24 mouse cellular contexts compared by ENCODE assay signal in genomic region chr9:90201096-90201495, GRCm38 (mm10). TPM values are rescaled to one million over a fixed set of nuclear protein-coding genes. Genes with fewer than 3 reads are reported as not detected.
A peak's percentile ranks its signal among the peaks of the same experiment; 100 is the strongest.
DNase-seq lines count a peak whose midpoint lies in the region; ATAC-seq and TF ChIP-seq lines count a peak whose summit lies in the region.
"Had no signal": no experiment of that assay in that cellular context is flagged by ENCODE, and none has a peak within 500 bp of the region (broad histone marks: within the 10 kb centered on the region; RNA-seq: fewer than 3 reads in every experiment).

No protein-coding gene starts in this region.

- H3K9me3 ChIP-seq in embryonic facial prominence, embryonic 12.5 days, result no peaks in the 10 kb centered on the region
- H3K9me3 ChIP-seq in embryonic facial prominence, embryonic 10.5 days, result no peaks in the 10 kb centered on the region
- no peaks in the 10 kb centered on the region for H3K9me3 ChIP-seq in lung, postnatal 0 days (ENCODE audit: low read length)
- H3K9me3 ChIP-seq in embryonic facial prominence, embryonic 14.5 days (ENCODE audit: control insufficient read depth, low read length), result no peaks in the 10 kb centered on the region
- H3K9me3 ChIP-seq: hindbrain, embryonic 13.5 days; limb, embryonic 13.5 days; liver, embryonic 12.5 days; midbrain, embryonic 15.5 days had no signal

- ATAC-seq in embryonic facial prominence, embryonic 12.5 days (ENCODE audit: insufficient number of reproducible peaks, insufficient read depth, low FRiP score, low TSS enrichment), result peak; percentile 48; the same call in 1 of the 2 replicates
- ATAC-seq in lung, postnatal 0 days, result 0 out of 2 replicates have a peak, but pooled peaks have one; percentile 1
- peak; percentile 3; the same call in 1 of the 2 replicates for ATAC-seq in embryonic facial prominence, embryonic 14.5 days (ENCODE audit: low read depth)
- ATAC-seq: forebrain, embryonic 14.5 days; inflammation-experienced regulatory T-cells, adult 6 months; liver, embryonic 12.5 days; midbrain, embryonic 15.5 days had no signal

- DNase-seq in embryonic facial prominence, embryonic 10.5 days (ENCODE audit: low spot score), result no peak
- no peak for DNase-seq in lung, postnatal 0 days (ENCODE audit: low spot score)
- DNase-seq in lung, postnatal 14 days, result no peak
- DNase-seq in NIH3T3 (ENCODE audit: low read depth), result peak; percentile 65
- DNase-seq in embryonic facial prominence, embryonic 14.5 days (ENCODE audit: low spot score), result no peak
- DNase-seq in embryo, embryonic 10 days (ENCODE audit: low spot score), result no peak
- no peak for DNase-seq in frontal cortex, adult 2 months (ENCODE audit: extremely low spot score in 1 of 2, low spot score in 1 of 2)
- DNase-seq: cerebellum, adult 11 months; cerebellum, adult 9-11 months; gastrocnemius, postnatal 25 days; heart, postnatal 36 days; kidney, adult 18-20 months; kidney, postnatal 36 days; lung, adult 18-20 months; right cerebral cortex, postnatal 14 days; thymus, adult 2 months had no signal

- no peak overlapping the region for H3K27ac ChIP-seq in embryonic facial prominence, embryonic 12.5 days
- no peak overlapping the region for H3K27ac ChIP-seq in embryonic facial prominence, embryonic 10.5 days (replicated peaks)
- no peak overlapping the region for H3K27ac ChIP-seq in lung, postnatal 0 days (ENCODE audit: low read length)
- H3K27ac ChIP-seq in embryonic facial prominence, embryonic 14.5 days (replicated peaks; ENCODE audit: low read depth, low read length), result no peak overlapping the region
- H3K27ac ChIP-seq: hindbrain, embryonic 13.5 days; limb, embryonic 13.5 days; liver, embryonic 12.5 days; midbrain, embryonic 15.5 days; stomach, postnatal 0 days had no signal

- TF ChIP-seq EP300 in lung, postnatal 0 days (IDR thresholded peaks at IDR 0.05), result no peak

- no peaks in the 10 kb centered on the region for H3K27me3 ChIP-seq in embryonic facial prominence, embryonic 12.5 days
- H3K27me3 ChIP-seq in embryonic facial prominence, embryonic 10.5 days (replicated peaks; ENCODE audit: low read depth, poor library complexity, severe bottlenecking), result no peaks in the 10 kb centered on the region
- no peaks in the 10 kb centered on the region for H3K27me3 ChIP-seq in lung, postnatal 0 days (replicated peaks; ENCODE audit: insufficient read depth, low read length)
- H3K27me3 ChIP-seq in embryonic facial prominence, embryonic 14.5 days (replicated peaks; ENCODE audit: control insufficient read depth, insufficient read depth, low read length), result no peaks in the 10 kb centered on the region
- H3K27me3 ChIP-seq: hindbrain, embryonic 13.5 days; limb, embryonic 13.5 days; liver, embryonic 12.5 days; midbrain, embryonic 15.5 days had no signal

- WGBS in embryonic facial prominence, embryonic 12.5 days, result 84% methylated on average over 7 of the region's 7 CpGs
- WGBS in embryonic facial prominence, embryonic 10.5 days, result 93% methylated on average over 7 of the region's 7 CpGs
- WGBS in lung, postnatal 0 days, result 89% methylated on average over 7 of the region's 7 CpGs
- whole genome bisulfite sequencing in embryonic facial prominence, embryonic 14.5 days, result 82% methylated on average over 7 of the region's 7 CpGs

- no peak overlapping the region for H3K9ac ChIP-seq in embryonic facial prominence, embryonic 12.5 days
- H3K9ac ChIP-seq in lung, postnatal 0 days (replicated peaks; ENCODE audit: low read depth), result no peak overlapping the region
- H3K9ac ChIP-seq in embryonic facial prominence, embryonic 14.5 days (ENCODE audit: low read depth, low read length), result no peak overlapping the region
- H3K9ac ChIP-seq: hindbrain, embryonic 13.5 days; limb, embryonic 13.5 days; liver, embryonic 12.5 days; midbrain, embryonic 15.5 days had no signal

- no peak overlapping the region for H3K4me2 ChIP-seq in embryonic facial prominence, embryonic 12.5 days (replicated peaks)
- no peak overlapping the region for H3K4me2 ChIP-seq in lung, postnatal 0 days (replicated peaks; ENCODE audit: low read depth, low read length)
- H3K4me2 ChIP-seq in embryonic facial prominence, embryonic 14.5 days (ENCODE audit: low read depth, low read length), result no peak overlapping the region
- H3K4me2 ChIP-seq: hindbrain, embryonic 13.5 days; limb, embryonic 13.5 days; liver, embryonic 12.5 days; midbrain, embryonic 15.5 days had no signal

- 0 out of 2 replicates have a peak, but pooled peaks cover 4% of the 10 kb centered on the region for H3K4me1 ChIP-seq in embryonic facial prominence, embryonic 12.5 days
- H3K4me1 ChIP-seq in embryonic facial prominence, embryonic 10.5 days, result peaks cover 15% of the 10 kb centered on the region
- H3K4me1 ChIP-seq in lung, postnatal 0 days (ENCODE audit: insufficient read depth, low read depth, low read length), result peaks cover 3% of the 10 kb centered on the region
- no peaks in the 10 kb centered on the region for H3K4me1 ChIP-seq in embryonic facial prominence, embryonic 14.5 days (ENCODE audit: control insufficient read depth, insufficient read depth, low read length)
- H3K4me1 ChIP-seq: limb, embryonic 13.5 days; midbrain, embryonic 15.5 days had no signal

- peaks cover 48% of the 10 kb centered on the region for H3K36me3 ChIP-seq in embryonic facial prominence, embryonic 12.5 days
- H3K36me3 ChIP-seq in embryonic facial prominence, embryonic 10.5 days (replicated peaks), result peaks cover 75% of the 10 kb centered on the region
- H3K36me3 ChIP-seq in lung, postnatal 0 days (ENCODE audit: insufficient read depth, low read length), result peaks cover 22% of the 10 kb centered on the region; the same call in 1 of the 2 replicates
- H3K36me3 ChIP-seq in embryonic facial prominence, embryonic 14.5 days (ENCODE audit: control insufficient read depth, insufficient read depth, low read length), result peaks cover 46% of the 10 kb centered on the region

- H3K4me3 ChIP-seq in embryonic facial prominence, embryonic 12.5 days, result no peak overlapping the region
- H3K4me3 ChIP-seq in embryonic facial prominence, embryonic 10.5 days, result no peak overlapping the region
- no peak overlapping the region for H3K4me3 ChIP-seq in lung, postnatal 0 days (ENCODE audit: low read depth, low read length)
- H3K4me3 ChIP-seq in embryonic facial prominence, embryonic 14.5 days (ENCODE audit: low read depth, low read length), result no peak overlapping the region
- H3K4me3 ChIP-seq: hindbrain, embryonic 13.5 days; limb, embryonic 13.5 days; liver, embryonic 12.5 days; midbrain, embryonic 15.5 days had no signal

- TF ChIP-seq CTCF in lung, postnatal 0 days (IDR thresholded peaks at IDR 0.05), result no peak

RNA-seq across cellular contexts. Expression of gene Adamts7, which starts 38.2 kb away (rescaled TPM):
- polyA plus RNA-seq in embryonic facial prominence, embryonic 12.5 days (2016; fragmentation: Nextera tagmentation; extraction: Ambion mirVana), result 26.0 and 26.6 TPM in 2 replicates
- 14.6 and 14.9 TPM in 2 replicates for polyA plus RNA-seq in embryonic facial prominence, embryonic 10.5 days (2016; fragmentation: Nextera tagmentation; extraction: Ambion mirVana)
- 4.1 and 5.4 TPM in 2 replicates for polyA plus RNA-seq in lung, postnatal 0 days (2015; fragmentation: Nextera tagmentation; extraction: Ambion mirVana)
- 13.3 and 18.3 TPM in 2 replicates for polyA plus RNA-seq in embryonic facial prominence, embryonic 14.5 days (2014; fragmentation: Nextera tagmentation; extraction: Ambion mirVana)
- 1.6 and 2.0 TPM in 2 replicates for polyA plus RNA-seq in frontal cortex, adult 2 months (2012; rRNA removed)
- polyA plus RNA-seq: inflammation-experienced regulatory T-cells, adult 6 months had no signal
